Comparison of ENCODE assay signal across 7 mouse cellular contexts in genomic region chr8:119356631-119357030, GRCm38 (mm10). TPM values are rescaled to one million over a fixed set of nuclear protein-coding genes. Genes with fewer than 3 reads are reported as not detected.
DNase-seq lines count a peak whose midpoint lies in the region; ATAC-seq and TF ChIP-seq lines count a peak whose summit lies in the region.
"Not testable (repeated sequence)": the region's sequence is repeated elsewhere in the genome, so short reads cannot be mapped to it uniquely, and the experiment has no call there.

No protein-coding gene starts in this region.

- not testable (repeated sequence) for H3K36me3 ChIP-seq in kidney, postnatal 0 days (ENCODE audit: insufficient read depth, low read length); liver, postnatal 0 days (replicated peaks; ENCODE audit: insufficient read depth, low read length); small intestine, adult 2 months (ENCODE audit: control insufficient read depth, insufficient read depth, low read length)

- H3K9ac ChIP-seq in kidney, postnatal 0 days (ENCODE audit: low read depth, low read length); liver, postnatal 0 days (replicated peaks): not testable (repeated sequence)

- not testable (repeated sequence) for ATAC-seq in kidney, postnatal 0 days (replicated peaks; ENCODE audit: low FRiP score, low read depth); liver, postnatal 0 days

- not testable (repeated sequence) for H3K4me3 ChIP-seq in kidney, postnatal 0 days (replicated peaks; ENCODE audit: low read depth, low read length); liver, postnatal 0 days (ENCODE audit: low read depth, low read length); small intestine, adult 2 months (ENCODE audit: low read depth, low read length)

- not testable (repeated sequence) for H3K9me3 ChIP-seq in kidney, postnatal 0 days (replicated peaks; ENCODE audit: low read length); liver, postnatal 0 days (ENCODE audit: low read length)

- H3K4me2 ChIP-seq in kidney, postnatal 0 days (ENCODE audit: low read length); liver, postnatal 0 days (ENCODE audit: low read depth, low read length): not testable (repeated sequence)

- WGBS in kidney, postnatal 0 days: 66% methylated on average over 5 of the region's 5 CpGs
- 44% methylated on average over 5 of the region's 5 CpGs for WGBS in liver, postnatal 0 days (ENCODE audit: insufficient replicate concordance)
- WGBS in small intestine, adult 2 months: 60% methylated on average over 5 of the region's 5 CpGs

- TF ChIP-seq EP300 in liver, postnatal 0 days (IDR thresholded peaks at IDR 0.05; ENCODE audit: low read depth): not testable (repeated sequence)

- peak; percentile 68 for DNase-seq in CD4-positive, CD25-positive, alpha-beta regulatory T cell, adult 2 months (ENCODE audit: low read depth, low spot score)
- peak; percentile 55 for DNase-seq in NIH3T3 (ENCODE audit: low read depth)
- peak; percentile 29 for DNase-seq in c-Kit-positive CD71-positive TER-119-positive erythroid progenitor cells, embryonic 14.5 days (ENCODE audit: low spot score)
- DNase-seq in forelimb bud, embryonic 11.5 days (ENCODE audit: low read depth, low spot score): peak; percentile 13
- DNase-seq in kidney, postnatal 0 days (ENCODE audit: low spot score): peak; percentile 14
- peak; percentile 45 for DNase-seq in liver, postnatal 0 days

- not testable (repeated sequence) for H3K27me3 ChIP-seq in kidney, postnatal 0 days (ENCODE audit: insufficient read depth, low read length); liver, postnatal 0 days (ENCODE audit: insufficient read depth, low read length); small intestine, adult 2 months (ENCODE audit: control insufficient read depth, insufficient read depth, low read length)

- H3K27ac ChIP-seq in kidney, postnatal 0 days; liver, postnatal 0 days (ENCODE audit: low read depth); small intestine, adult 2 months (ENCODE audit: insufficient read depth, low read depth, low read length): not testable (repeated sequence)

- TF ChIP-seq POLR2A in small intestine, adult 2 months (IDR thresholded peaks at IDR 0.05; ENCODE audit: low read depth, low read length): not testable (repeated sequence)

- peak; percentile 62 for TF ChIP-seq CTCF in kidney, postnatal 0 days (IDR thresholded peaks at IDR 0.05; ENCODE audit: low read depth)
- peak; percentile 68 for TF ChIP-seq CTCF in liver, postnatal 0 days (IDR thresholded peaks at IDR 0.05; ENCODE audit: low read depth)
- peak; percentile 23; the same call in 1 of the 2 replicates for TF ChIP-seq CTCF in small intestine, adult 2 months (IDR thresholded peaks at IDR 0.05; ENCODE audit: extremely low read depth, insufficient read length, insufficient replicate concordance, low read depth, low read length)

- not testable (repeated sequence) for H3K4me1 ChIP-seq in kidney, postnatal 0 days (replicated peaks; ENCODE audit: insufficient read depth, low read length); small intestine, adult 2 months (ENCODE audit: control insufficient read depth, insufficient read depth, insufficient read length, low read length)
- H3K4me1 ChIP-seq in liver, postnatal 0 days (ENCODE audit: insufficient read depth): peaks cover 15% of the 10 kb centered on the region

RNA-seq across cellular contexts. Expression of gene Hsbp1, which starts 12.3 kb away (rescaled TPM):
- 354 and 357 TPM in 2 replicates for polyA plus RNA-seq in kidney, postnatal 0 days (2015; fragmentation: Nextera tagmentation; extraction: Ambion mirVana)
- polyA plus RNA-seq in liver, postnatal 0 days (2015; fragmentation: Nextera tagmentation; extraction: Ambion mirVana): 101 and 104 TPM in 2 replicates
- 53.4 and 94.0 TPM in 2 replicates for polyA plus RNA-seq in small intestine, adult 2 months (2012; rRNA removed)

RNA-seq across cellular contexts. Expression of gene Mlycd, which starts 38.0 kb away (rescaled TPM):
- 19.5 and 21.9 TPM in 2 replicates for polyA plus RNA-seq in kidney, postnatal 0 days (2015; fragmentation: Nextera tagmentation; extraction: Ambion mirVana)
- 37.0 and 44.4 TPM in 2 replicates for polyA plus RNA-seq in liver, postnatal 0 days (2015; fragmentation: Nextera tagmentation; extraction: Ambion mirVana)
- polyA plus RNA-seq in small intestine, adult 2 months (2012; rRNA removed): 29.0 and 49.6 TPM in 2 replicates

Comparison
In these comparisons a context has a peak if more than half of its experiments do, and no peak if none do; other contexts are left out.
1. DNase-seq: peak in every context shown above with its lines; median percentile 68 in CD4-positive, CD25-positive, alpha-beta regulatory T cell, adult 2 months; 55 in NIH3T3; 45 in liver, postnatal 0 days; 29 in c-Kit-positive CD71-positive TER-119-positive erythroid progenitor cells, embryonic 14.5 days; 14 in kidney, postnatal 0 days; 13 in forelimb bud, embryonic 11.5 days.